Mouse (Mus musculus): Measurements from ENCODE around the gene Ptgdr2. TPM values are rescaled to one million over a fixed set of nuclear protein-coding genes. Genes with fewer than 3 reads are reported as not detected.

Ptgdr2 gene
- polyA plus RNA-seq, 1 experiment, result 1.0 TPM

GRCm38 (mm10) chr19:10965721-10966120 is 28.8 kb downstream of the Ptgdr2 start:
- 95% methylated on average over 7 of the region's 7 CpGs for WGBS
- no peaks in the 10 kb centered on the region for H3K36me3 ChIP-seq (ENCODE audit: control insufficient read depth, insufficient read depth, low read length)
- H3K4me3 ChIP-seq (ENCODE audit: control insufficient read depth, insufficient read depth, low read length), result no peak overlapping the region
- TF ChIP-seq CTCF (IDR thresholded peaks at IDR 0.05; ENCODE audit: borderline replicate concordance, control insufficient read depth, extremely low read depth, insufficient read depth, low read length, poor library complexity) (no peak), POLR2A (IDR thresholded peaks at IDR 0.05; ENCODE audit: control insufficient read depth, extremely low read depth, insufficient read depth, low read length, poor library complexity) (no peak)
- H3K27ac ChIP-seq (ENCODE audit: control insufficient read depth, insufficient read depth, low read length), result no peak overlapping the region
- H3K27me3 ChIP-seq (ENCODE audit: control insufficient read depth, insufficient read depth, low read length), result no peaks in the 10 kb centered on the region
- no peak for DNase-seq
- H3K4me1 ChIP-seq (replicated peaks; ENCODE audit: control insufficient read depth, insufficient read depth, low read length), result no peaks in the 10 kb centered on the region

- 91% methylated on average over 7 of the region's 7 CpGs for WGBS
- H3K36me3 ChIP-seq (ENCODE audit: control insufficient read depth, insufficient read depth, low read length), result no peaks in the 10 kb centered on the region
- H3K4me1 ChIP-seq (replicated peaks; ENCODE audit: control insufficient read depth, insufficient read depth, low read length), result no peaks in the 10 kb centered on the region
- DNase-seq, result no peak
- H3K4me3 ChIP-seq (ENCODE audit: control insufficient read depth, insufficient read depth, low read length), result no peak overlapping the region
- H3K27me3 ChIP-seq (ENCODE audit: control insufficient read depth, insufficient read depth, low read length), result no peaks in the 10 kb centered on the region
- TF ChIP-seq CTCF (IDR thresholded peaks at IDR 0.05; ENCODE audit: borderline replicate concordance, control insufficient read depth, extremely low read depth, insufficient read depth, low read length, poor library complexity) (no peak), POLR2A (IDR thresholded peaks at IDR 0.05; ENCODE audit: control insufficient read depth, extremely low read depth, insufficient read depth, low read length, poor library complexity) (no peak)
- H3K27ac ChIP-seq (ENCODE audit: control insufficient read depth, insufficient read depth, low read length), result no peak overlapping the region
Observed at GRCm38 (mm10) chr19:10968578-10968977, 31.6 kb downstream of the Ptgdr2 start.

- no peaks in the 10 kb centered on the region for H3K4me1 ChIP-seq (replicated peaks; ENCODE audit: control insufficient read depth, insufficient read depth, low read length)
- H3K4me3 ChIP-seq (ENCODE audit: control insufficient read depth, insufficient read depth, low read length), result no peak overlapping the region
- TF ChIP-seq CTCF (IDR thresholded peaks at IDR 0.05; ENCODE audit: borderline replicate concordance, control insufficient read depth, extremely low read depth, insufficient read depth, low read length, poor library complexity), result no peak
- 79% methylated on average over 3 of the region's 3 CpGs for WGBS
- no peak overlapping the region for H3K27ac ChIP-seq (ENCODE audit: control insufficient read depth, insufficient read depth, low read length)
- no peaks in the 10 kb centered on the region for H3K27me3 ChIP-seq (ENCODE audit: control insufficient read depth, insufficient read depth, low read length)
- no peaks in the 10 kb centered on the region for H3K36me3 ChIP-seq (ENCODE audit: control insufficient read depth, insufficient read depth, low read length)
- DNase-seq, result no peak
Observed at GRCm38 (mm10) chr19:10970457-10970856, 33.5 kb downstream of the Ptgdr2 start.

- 97% methylated on average over 3 of the region's 3 CpGs for WGBS
- Histone ChIP-seq H3K4me1 (replicated peaks; ENCODE audit: control insufficient read depth, insufficient read depth, low read length) (no peaks in the 10 kb centered on the region), H3K27ac (ENCODE audit: control insufficient read depth, insufficient read depth, low read length) (no peak overlapping the region), H3K27me3 (ENCODE audit: control insufficient read depth, insufficient read depth, low read length) (no peaks in the 10 kb centered on the region), H3K36me3 (ENCODE audit: control insufficient read depth, insufficient read depth, low read length) (no peaks in the 10 kb centered on the region), H3K4me3 (ENCODE audit: control insufficient read depth, insufficient read depth, low read length) (no peak overlapping the region)
- DNase-seq, result no peak
- TF ChIP-seq CTCF (IDR thresholded peaks at IDR 0.05; ENCODE audit: borderline replicate concordance, control insufficient read depth, extremely low read depth, insufficient read depth, low read length, poor library complexity), result no peak
- TF ChIP-seq POLR2A (IDR thresholded peaks at IDR 0.05; ENCODE audit: control insufficient read depth, extremely low read depth, insufficient read depth, low read length, poor library complexity), result no peak
Observed at GRCm38 (mm10) chr19:10972660-10973059, 35.7 kb downstream of the Ptgdr2 start.

GRCm38 (mm10) chr19:10973187-10973586 is 36.2 kb downstream of the Ptgdr2 start:
- H3K36me3 ChIP-seq (ENCODE audit: control insufficient read depth, insufficient read depth, low read length), result no peaks in the 10 kb centered on the region
- TF ChIP-seq POLR2A (IDR thresholded peaks at IDR 0.05; ENCODE audit: control insufficient read depth, extremely low read depth, insufficient read depth, low read length, poor library complexity) (no peak), CTCF (IDR thresholded peaks at IDR 0.05; ENCODE audit: borderline replicate concordance, control insufficient read depth, extremely low read depth, insufficient read depth, low read length, poor library complexity) (no peak)
- no peak overlapping the region for H3K27ac ChIP-seq (ENCODE audit: control insufficient read depth, insufficient read depth, low read length)
- H3K4me3 ChIP-seq (ENCODE audit: control insufficient read depth, insufficient read depth, low read length), result no peak overlapping the region
- DNase-seq, result no peak
- WGBS, result 96% methylated on average over 2 of the region's 2 CpGs
- no peaks in the 10 kb centered on the region for H3K27me3 ChIP-seq (ENCODE audit: control insufficient read depth, insufficient read depth, low read length)
- no peaks in the 10 kb centered on the region for H3K4me1 ChIP-seq (replicated peaks; ENCODE audit: control insufficient read depth, insufficient read depth, low read length)

GRCm38 (mm10) chr19:10974238-10974865 is 37.4 kb downstream of the Ptgdr2 start, which contains the start of gene Ms4a10:
Gene Ms4a10, minus strand, starts transcription at chr19:10974670.
- no peak within 1 kb of the TSS for H3K4me3 ChIP-seq (ENCODE audit: control insufficient read depth, insufficient read depth, low read length)
- 84% methylated on average over 4 of the region's 4 CpGs for WGBS
- no peaks in the 10 kb centered on the region for H3K27me3 ChIP-seq (ENCODE audit: control insufficient read depth, insufficient read depth, low read length)
- no peak within 1 kb of the TSS for H3K27ac ChIP-seq (ENCODE audit: control insufficient read depth, insufficient read depth, low read length)
- H3K4me1 ChIP-seq (replicated peaks; ENCODE audit: control insufficient read depth, insufficient read depth, low read length), result no peaks in the 10 kb centered on the region
- DNase-seq, result no peak
- no peak for TF ChIP-seq CTCF (IDR thresholded peaks at IDR 0.05; ENCODE audit: borderline replicate concordance, control insufficient read depth, extremely low read depth, insufficient read depth, low read length, poor library complexity)
- no peak for TF ChIP-seq POLR2A (IDR thresholded peaks at IDR 0.05; ENCODE audit: control insufficient read depth, extremely low read depth, insufficient read depth, low read length, poor library complexity)
- H3K36me3 ChIP-seq (ENCODE audit: control insufficient read depth, insufficient read depth, low read length), result no peaks in the 10 kb centered on the region

GRCm38 (mm10) chr19:10975187-10975586 is 38.2 kb downstream of the Ptgdr2 start:
- no peak for TF ChIP-seq CTCF (IDR thresholded peaks at IDR 0.05; ENCODE audit: borderline replicate concordance, control insufficient read depth, extremely low read depth, insufficient read depth, low read length, poor library complexity)
- no peak for TF ChIP-seq POLR2A (IDR thresholded peaks at IDR 0.05; ENCODE audit: control insufficient read depth, extremely low read depth, insufficient read depth, low read length, poor library complexity)
- Histone ChIP-seq H3K27me3 (ENCODE audit: control insufficient read depth, insufficient read depth, low read length) (no peaks in the 10 kb centered on the region), H3K36me3 (ENCODE audit: control insufficient read depth, insufficient read depth, low read length) (no peaks in the 10 kb centered on the region), H3K4me1 (replicated peaks; ENCODE audit: control insufficient read depth, insufficient read depth, low read length) (peaks cover 7% of the 10 kb centered on the region), H3K27ac (ENCODE audit: control insufficient read depth, insufficient read depth, low read length) (no peak overlapping the region), H3K4me3 (ENCODE audit: control insufficient read depth, insufficient read depth, low read length) (no peak overlapping the region)
- no peak for DNase-seq
- WGBS, result 74% methylated on average over 2 of the region's 2 CpGs
